Mouse (Mus musculus): ENCODE measurements at regions not wholly inside any gene's neighbourhood (a gene's known extent, or its start where the extent isn't known, plus 50 kb on each side); places are given as distances from the start of the nearest gene placed in this dataset.
"Not testable (repeated sequence)": the region's sequence is repeated elsewhere in the genome, so short reads cannot be mapped to it uniquely, and the experiment has no call there.

DNA sequence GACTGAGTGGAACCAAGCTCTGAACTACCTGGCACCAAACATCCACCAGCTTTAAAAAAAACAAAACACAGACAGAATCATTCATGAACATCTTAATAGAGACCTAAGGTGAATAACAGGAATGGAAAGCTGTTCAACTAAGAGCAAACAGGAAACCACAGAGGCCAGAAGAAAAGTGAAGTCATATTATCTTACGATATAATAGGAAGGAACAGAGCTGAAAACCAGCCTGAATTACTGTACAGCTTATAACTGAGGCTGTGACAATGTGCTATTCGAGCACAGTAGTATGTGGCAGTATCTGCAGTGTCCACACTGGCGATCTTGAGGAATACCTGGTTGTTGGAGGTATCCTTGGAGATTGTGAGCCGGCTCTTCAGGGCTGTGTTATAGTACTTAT lies 480.6 kb upstream of the Zfp386 start:
- TF ChIP-seq CTCF, EP300 (IDR thresholded peaks at IDR 0.05; ENCODE audit: low read depth): not testable (repeated sequence)
